Mouse (Mus musculus) CD8-positive naive resting alpha-beta T cell, adult 57 days (primary cell): ENCODE data around the gene Cd209e. TPM values are rescaled to one million over a fixed set of nuclear protein-coding genes. Genes with fewer than 3 reads are reported as not detected.

Source experiments
- total RNA-seq: library from RNA; stranded (reverse); gene quantifications from one replicate; pipeline ENCODE4 v1.2.4, GENCODE M21; 2023

The Cd209e gene
- total RNA-seq, result not detected

GRCm38 (mm10) chr8:3854209-3854608, at the start of gene Cd209e:
Gene Cd209e (minus strand): TSS chr8:3854309.

DNA sequence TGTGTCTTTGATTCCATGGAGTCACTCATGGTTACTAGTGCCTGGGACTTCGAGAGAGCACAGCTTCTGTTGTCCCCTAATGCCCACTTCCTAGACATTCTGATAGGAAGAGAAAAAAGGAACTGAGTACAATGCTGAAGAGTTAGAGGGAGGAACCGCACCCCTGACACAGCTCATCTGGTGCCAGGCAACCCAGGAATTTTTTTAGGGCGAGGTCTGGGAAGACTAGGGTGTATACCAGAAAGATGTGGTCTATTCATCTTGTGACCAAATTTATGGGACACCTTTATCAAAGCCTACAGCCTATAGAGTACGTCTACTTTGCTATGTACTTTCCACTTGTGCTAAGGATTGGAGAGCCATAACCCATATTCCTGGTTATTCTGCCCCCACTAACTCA, 24.3 kb upstream of the Cd209e start, which contains the start of gene Cd209d:
TSS of gene Cd209d (minus strand) at position 101 of the 400 bp plus-strand sequence.

Other genes with a start within 250 kb of the Cd209e start
- 97.6 TPM for gene Xab2, start 233.0 kb downstream of the Cd209e start, total RNA-seq
- gene Pet100, start 232.8 kb downstream of the Cd209e start, total RNA-seq, result 45.9 TPM
- not detected for gene Pcp2, start 228.8 kb downstream of the Cd209e start, total RNA-seq
- 222 TPM for gene Stxbp2, start 223.4 kb downstream of the Cd209e start, total RNA-seq
- gene Retn, start 198.5 kb downstream of the Cd209e start, total RNA-seq, result not detected
- gene Mcemp1, start 188.6 kb downstream of the Cd209e start, total RNA-seq, result 0.58 TPM
- gene Fcor, start 181.9 kb downstream of the Cd209e start, total RNA-seq, result not detected
- gene Trappc5, start 178.0 kb downstream of the Cd209e start, total RNA-seq, result 12.8 TPM
- 39.9 TPM for gene Fcer2a, start 160.1 kb downstream of the Cd209e start, total RNA-seq
- not detected for gene Clec4g, start 133.7 kb downstream of the Cd209e start, total RNA-seq
- gene Cd209a, start 105.3 kb downstream of the Cd209e start, total RNA-seq, result 4.2 TPM
- gene Cd209d, start 24.2 kb upstream of the Cd209e start, total RNA-seq, result not detected
- not detected for gene Cd209b, start 72.5 kb upstream of the Cd209e start, total RNA-seq
- gene Cd209c, start 100.4 kb upstream of the Cd209e start, total RNA-seq, result not detected